Mouse (Mus musculus): ENCODE measurements at regions not wholly inside any gene's neighbourhood (a gene's known extent, or its start where the extent isn't known, plus 50 kb on each side); places are given as distances from the start of the nearest gene placed in this dataset.

- TF ChIP-seq CTCF (IDR thresholded peaks at IDR 0.05; ENCODE audit: insufficient read depth, low read depth, low read length): no peak
- TF ChIP-seq POLR2A (IDR thresholded peaks at IDR 0.05; ENCODE audit: insufficient read depth, low read depth, low read length): no peak
Observed at GRCm38 (mm10) chr15:97169381-97169780, 77.5 kb upstream of the Pced1b start.

Data from olfactory bulb, adult 2 months (tissue).